8 mouse cellular contexts compared by ENCODE assay signal in genomic region chr1:180116525-180116924, GRCm38 (mm10).
DNase-seq lines count a peak whose midpoint lies in the region; ATAC-seq and TF ChIP-seq lines count a peak whose summit lies in the region.

No protein-coding gene starts in this region.

- H3K36me3 ChIP-seq in forebrain, postnatal 0 days (ENCODE audit: insufficient read depth), result peaks cover 6% of the 10 kb centered on the region
- H3K36me3 ChIP-seq in forebrain, embryonic 15.5 days, result no peaks in the 10 kb centered on the region
- H3K36me3 ChIP-seq in midbrain, postnatal 0 days (ENCODE audit: insufficient read depth, low read length), result no peaks in the 10 kb centered on the region
- H3K36me3 ChIP-seq in midbrain, embryonic 15.5 days (replicated peaks), result no peaks in the 10 kb centered on the region

- no peak for DNase-seq in forebrain, postnatal 0 days
- no peak for DNase-seq in midbrain, postnatal 0 days (ENCODE audit: low spot score)
- peak; percentile 47 for DNase-seq in thymus, postnatal 14 days
- DNase-seq in urinary bladder, adult 18-20 months (ENCODE audit: low spot score in 2 of 2), result no peak
- DNase-seq in yolk sac, embryonic 10.5 days (ENCODE audit: low spot score), result no peak

- no peak overlapping the region for H3K9ac ChIP-seq in forebrain, postnatal 0 days
- no peak overlapping the region for H3K9ac ChIP-seq in forebrain, embryonic 15.5 days (replicated peaks)
- H3K9ac ChIP-seq in midbrain, postnatal 0 days (replicated peaks; ENCODE audit: low read length, poor library complexity, severe bottlenecking), result no peak overlapping the region
- no peak overlapping the region for H3K9ac ChIP-seq in midbrain, embryonic 15.5 days

- H3K27me3 ChIP-seq in forebrain, postnatal 0 days (ENCODE audit: insufficient read depth, low read length), result no peaks in the 10 kb centered on the region
- no peaks in the 10 kb centered on the region for H3K27me3 ChIP-seq in forebrain, embryonic 15.5 days
- no peaks in the 10 kb centered on the region for H3K27me3 ChIP-seq in midbrain, postnatal 0 days (ENCODE audit: insufficient read depth, low read length)
- no peaks in the 10 kb centered on the region for H3K27me3 ChIP-seq in midbrain, embryonic 15.5 days (replicated peaks)

- H3K4me1 ChIP-seq in forebrain, postnatal 0 days (ENCODE audit: insufficient read depth), result no peaks in the 10 kb centered on the region
- no peaks in the 10 kb centered on the region for H3K4me1 ChIP-seq in forebrain, embryonic 15.5 days
- no peaks in the 10 kb centered on the region for H3K4me1 ChIP-seq in midbrain, postnatal 0 days (ENCODE audit: insufficient read depth, low read length)
- no peaks in the 10 kb centered on the region for H3K4me1 ChIP-seq in midbrain, embryonic 15.5 days

- peak; percentile 54 for TF ChIP-seq CTCF in forebrain, postnatal 0 days (IDR thresholded peaks at IDR 0.05; ENCODE audit: low read depth)
- TF ChIP-seq CTCF in midbrain, postnatal 0 days (IDR thresholded peaks at IDR 0.05), result peak; percentile 59

- no peak for ATAC-seq in forebrain, postnatal 0 days
- no peak for ATAC-seq in forebrain, embryonic 15.5 days (replicated peaks)
- ATAC-seq in midbrain, postnatal 0 days (ENCODE audit: low FRiP score), result no peak
- no peak for ATAC-seq in midbrain, embryonic 15.5 days (replicated peaks)
- ATAC-seq in granulocyte monocyte progenitor cell, adult 5-6 weeks (replicated peaks; ENCODE audit: poor library complexity, severe bottlenecking), result peak; percentile 59

- WGBS in forebrain, postnatal 0 days, result 77% methylated on average over 1 of the region's 1 CpGs
- 82% methylated on average over 1 of the region's 1 CpGs for WGBS in forebrain, embryonic 15.5 days
- WGBS in midbrain, postnatal 0 days, result 76% methylated on average over 1 of the region's 1 CpGs
- 98% methylated on average over 1 of the region's 1 CpGs for WGBS in midbrain, embryonic 15.5 days

- H3K27ac ChIP-seq in forebrain, postnatal 0 days (ENCODE audit: low read depth, low read length), result no peak overlapping the region
- H3K27ac ChIP-seq in forebrain, embryonic 15.5 days (replicated peaks), result no peak overlapping the region
- no peak overlapping the region for H3K27ac ChIP-seq in midbrain, postnatal 0 days (ENCODE audit: low read depth, low read length)
- H3K27ac ChIP-seq in midbrain, embryonic 15.5 days, result no peak overlapping the region

- no peak overlapping the region for H3K4me3 ChIP-seq in forebrain, postnatal 0 days (ENCODE audit: low read depth, low read length)
- no peak overlapping the region for H3K4me3 ChIP-seq in forebrain, embryonic 15.5 days
- H3K4me3 ChIP-seq in midbrain, postnatal 0 days (ENCODE audit: low read depth, low read length), result no peak overlapping the region
- no peak overlapping the region for H3K4me3 ChIP-seq in midbrain, embryonic 15.5 days

- no peak overlapping the region for H3K4me2 ChIP-seq in forebrain, postnatal 0 days (ENCODE audit: low read depth)
- no peak overlapping the region for H3K4me2 ChIP-seq in forebrain, embryonic 15.5 days (replicated peaks)
- H3K4me2 ChIP-seq in midbrain, postnatal 0 days (ENCODE audit: low read depth, low read length, poor library complexity, severe bottlenecking), result no peak overlapping the region
- H3K4me2 ChIP-seq in midbrain, embryonic 15.5 days, result no peak overlapping the region

- no peaks in the 10 kb centered on the region for H3K9me3 ChIP-seq in forebrain, postnatal 0 days (ENCODE audit: low read length)
- H3K9me3 ChIP-seq in forebrain, embryonic 15.5 days, result no peaks in the 10 kb centered on the region
- no peaks in the 10 kb centered on the region for H3K9me3 ChIP-seq in midbrain, postnatal 0 days (ENCODE audit: low read length)
- H3K9me3 ChIP-seq in midbrain, embryonic 15.5 days, result no peaks in the 10 kb centered on the region
